Mouse (Mus musculus) E14TG2a.4 (cell line): ENCODE results near the gene Akt1.

Experiments used
- H3K27me3 ChIP-seq: 2 replicates; pipeline ENCODE4 v1.6.1; 2014; ENCODE audit warnings: low read length, control low read depth; ENCODE audit not compliant: insufficient read depth
- H3K36me3 ChIP-seq: 2 replicates; pipeline ENCODE4 v1.6.1; 2014; ENCODE audit warnings: low read length, control low read depth; ENCODE audit not compliant: insufficient read depth
- H3K4me1 ChIP-seq: replicated peaks from 2 replicates; pipeline ENCODE4 v1.6.1; 2014; ENCODE audit warnings: low read depth, low read length, control low read depth
- H3K4me3 ChIP-seq: replicated peaks from 2 replicates; pipeline ENCODE4 v1.5.1; 2014; ENCODE audit warnings: mild to moderate bottlenecking, low read length
- H3K9me3 ChIP-seq: 2 replicates; pipeline ENCODE4 v1.6.1; 2014; ENCODE audit warnings: low read length, control low read depth
- CTCF ChIP-seq: conservative IDR thresholded peaks from 2 replicates; pipeline ENCODE4 v1.5.1; 2014; ENCODE audit warnings: low read length
- NANOG ChIP-seq: IDR thresholded peaks from 2 replicates; pipeline ENCODE4 v1.6.1; 2014; ENCODE audit warnings: borderline replicate concordance, low read length, mixed read lengths
- POU5F1 ChIP-seq: IDR thresholded peaks from 2 replicates; pipeline ENCODE4 v1.6.1; 2014; ENCODE audit warnings: low read length, borderline replicate concordance

The Akt1 gene

GRCm38 (mm10) chr12:112605766-112606165 is 68.9 kb downstream of the Akt1 start:
- Histone ChIP-seq H3K4me3 (no peak overlapping the region), H3K36me3 (peaks cover 77% of the 10 kb centered on the region), H3K4me1 (peaks cover 8% of the 10 kb centered on the region), H3K27me3 (no peaks in the 10 kb centered on the region), H3K9me3 (no peaks in the 10 kb centered on the region)
- peak; percentile 68 for TF ChIP-seq CTCF
- no peak for TF ChIP-seq NANOG

GRCm38 (mm10) chr12:112604709-112605649 is 69.7 kb downstream of the Akt1 start:
- Histone ChIP-seq H3K27me3 (0 out of 2 replicates have a peak, but pooled peaks cover 2% of the 10 kb centered on the region), H3K4me3 (no peak overlapping the region), H3K4me1 (peaks cover 16% of the 10 kb centered on the region), H3K9me3 (no peaks in the 10 kb centered on the region), H3K36me3 (peaks cover 74% of the 10 kb centered on the region)
- TF ChIP-seq NANOG (no peak), CTCF (no peak), POU5F1 (no peak)

GRCm38 (mm10) chr12:112604022-112604421 is 70.7 kb downstream of the Akt1 start:
- TF ChIP-seq POU5F1: no peak
- no peak for TF ChIP-seq NANOG
- TF ChIP-seq CTCF: no peak
- no peak overlapping the region for H3K4me3 ChIP-seq
- no peaks in the 10 kb centered on the region for H3K9me3 ChIP-seq
- 0 out of 2 replicates have a peak, but pooled peaks cover 2% of the 10 kb centered on the region for H3K27me3 ChIP-seq
- H3K4me1 ChIP-seq: peaks cover 25% of the 10 kb centered on the region
- H3K36me3 ChIP-seq: peaks cover 65% of the 10 kb centered on the region
